In the genomic region with DNA sequence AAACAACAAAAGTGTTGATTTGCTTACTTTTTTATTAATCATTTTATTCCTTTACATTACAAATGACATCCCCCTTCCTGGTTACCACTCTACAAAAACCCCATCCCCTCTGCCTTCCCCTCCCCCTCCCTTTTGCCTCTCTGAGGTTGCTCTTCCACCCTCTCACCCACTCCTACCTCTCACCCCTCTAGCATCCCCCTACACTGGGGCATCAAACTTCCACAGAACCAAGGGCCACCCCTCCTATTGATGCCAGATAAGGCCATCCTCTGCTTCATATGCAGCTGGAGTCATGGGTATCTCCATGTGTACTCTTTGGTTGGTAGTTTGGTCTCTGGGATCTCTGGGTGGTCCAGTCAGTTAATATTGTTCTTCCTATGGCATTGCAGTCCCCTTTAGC, we compare ENCODE assay signal across 28 mouse cellular contexts.
"Had no signal": no experiment of that assay in that cellular context is flagged by ENCODE, and none has a peak within 500 bp of the region (broad histone marks: within the 10 kb centered on the region; RNA-seq: fewer than 3 reads in every experiment).

No protein-coding gene starts in this region.

- H3K27me3 ChIP-seq: embryonic facial prominence, embryonic 12.5 days; embryonic facial prominence, embryonic 13.5 days; embryonic facial prominence, embryonic 15.5 days; forebrain, embryonic 13.5 days; forebrain, embryonic 15.5 days had no signal

- H3K36me3 ChIP-seq: embryonic facial prominence, embryonic 12.5 days; embryonic facial prominence, embryonic 15.5 days; forebrain, embryonic 15.5 days had no signal

- H3K9me3 ChIP-seq: embryonic facial prominence, embryonic 10.5 days; embryonic facial prominence, embryonic 12.5 days; embryonic facial prominence, embryonic 13.5 days; embryonic facial prominence, embryonic 15.5 days; forebrain, embryonic 10.5 days; forebrain, embryonic 13.5 days; forebrain, embryonic 15.5 days had no signal

- H3K4me2 ChIP-seq: embryonic facial prominence, embryonic 12.5 days; embryonic facial prominence, embryonic 13.5 days; embryonic facial prominence, embryonic 15.5 days; forebrain, embryonic 13.5 days; forebrain, embryonic 15.5 days had no signal

- H3K4me1 ChIP-seq: embryonic facial prominence, embryonic 15.5 days had no signal

- H3K4me3 ChIP-seq: embryonic facial prominence, embryonic 10.5 days; embryonic facial prominence, embryonic 12.5 days; embryonic facial prominence, embryonic 13.5 days; embryonic facial prominence, embryonic 15.5 days; erythroblast, embryonic 14.5 days; forebrain, embryonic 10.5 days; forebrain, embryonic 13.5 days; forebrain, embryonic 15.5 days; gastrocnemius, adult 2 months; heart, adult 2 months had no signal

- DNase-seq: cerebellum, adult 18-20 months; cerebellum, adult 2 months; cerebellum, adult 8-10 months; cerebellum, adult 9-10 months; cerebellum, adult 9-11 months; cerebellum, postnatal 10 days; cerebellum, postnatal 14 days; cerebellum, postnatal 25 days; cerebellum, postnatal 36 days; embryo, embryonic 11 days; forebrain, postnatal 0 days; gastrocnemius, adult 2 months; gastrocnemius, postnatal 10 days; gastrocnemius, postnatal 14 days; gastrocnemius, postnatal 25 days; gastrocnemius, postnatal 36 days; heart, adult 11 months; heart, adult 18-20 months; heart, adult 2 months had no signal

- ATAC-seq: forebrain, embryonic 13.5 days; forebrain, embryonic 15.5 days; forebrain, embryonic 16.5 days; forebrain, postnatal 0 days had no signal

- H3K27ac ChIP-seq: embryonic facial prominence, embryonic 10.5 days; embryonic facial prominence, embryonic 12.5 days; embryonic facial prominence, embryonic 13.5 days; embryonic facial prominence, embryonic 15.5 days; forebrain, embryonic 10.5 days; forebrain, embryonic 13.5 days; forebrain, embryonic 15.5 days; gastrocnemius, adult 2 months; heart, adult 2 months had no signal

- H3K9ac ChIP-seq: embryonic facial prominence, embryonic 12.5 days; embryonic facial prominence, embryonic 13.5 days; embryonic facial prominence, embryonic 15.5 days; forebrain, embryonic 13.5 days; forebrain, embryonic 15.5 days; forebrain, postnatal 0 days had no signal
